Mouse (Mus musculus) olfactory bulb, adult 2 months (tissue): ENCODE measurements around the gene Cntnap4. TPM values are rescaled to one million over a fixed set of nuclear protein-coding genes. Genes with fewer than 3 reads are reported as not detected.
"Not testable (repeated sequence)": the region's sequence is repeated elsewhere in the genome, so short reads cannot be mapped to it uniquely, and the experiment has no call there.

ENCODE experiments used
- H3K27ac ChIP-seq: fragments of 200-500 bp; 2 replicates; pipeline ENCODE4 v1.5.1; 2012; ENCODE audit warnings: low read depth, low read length; ENCODE audit not compliant: insufficient read depth
- H3K4me1 ChIP-seq: fragments of 200-500 bp; 2 replicates; pipeline ENCODE4 v1.6.1; 2012; ENCODE audit warnings: low read length; ENCODE audit not compliant: control insufficient read depth, insufficient read depth
- H3K4me3 ChIP-seq: fragments of 200-500 bp; 2 replicates; pipeline ENCODE4 v1.5.1; 2012; ENCODE audit warnings: mild to moderate bottlenecking, low read depth, low read length, moderate library complexity; ENCODE audit not compliant: insufficient read depth
- CTCF ChIP-seq: fragments of 200-500 bp; IDR thresholded peaks from 2 replicates; pipeline ENCODE4 v1.5.1; 2012; ENCODE audit warnings: low read depth, mild to moderate bottlenecking, low read length, moderate library complexity; ENCODE audit not compliant: insufficient read depth
- POLR2A ChIP-seq: fragments of 200-500 bp; IDR thresholded peaks from 2 replicates; pipeline ENCODE4 v1.6.1; 2012; ENCODE audit warnings: mild to moderate bottlenecking, low read depth, low read length, moderate library complexity; ENCODE audit not compliant: insufficient read depth
- WGBS: fragments of 180-500 bp; shearing (Covaris S2); methylation state at CpG from one replicate; pipeline ENCODE4 v1.1.7; 2018; 5-methylcytosine and 5-hydroxymethylcytosine counted together
- polyA plus RNA-seq: library from polyadenylated mRNA; stranded (reverse); fragments of >200 nt; gene quantifications from 2 replicates; pipeline ENCODE4 v1.2.4, GENCODE M21; 2012; ENCODE audit warnings: low replicate concordance; ENCODE audit not compliant: missing spikeins, insufficient read depth, insufficient read length

The Cntnap4 gene
- polyA plus RNA-seq, 1 experiment = not detected

DNA sequence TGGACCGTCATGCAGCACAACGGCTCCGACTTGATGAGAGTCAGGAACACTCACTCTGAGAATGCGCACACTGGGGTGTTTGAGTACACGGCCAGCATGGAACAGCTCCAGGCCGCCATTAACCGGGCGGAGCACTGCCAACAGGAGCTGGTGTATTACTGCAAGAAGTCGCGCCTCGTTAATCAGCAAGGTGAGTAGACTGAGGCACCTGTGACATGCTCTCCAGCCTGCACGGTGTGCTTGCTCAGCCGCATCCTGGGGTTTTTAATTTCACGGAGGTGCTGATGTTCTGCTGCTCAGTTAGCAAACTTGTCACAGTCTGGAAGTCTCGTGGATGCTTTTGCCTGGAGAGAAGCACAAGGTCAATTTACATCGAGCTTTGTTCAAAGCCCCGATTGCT is 233.2 kb downstream of the Cntnap4 start:
- Histone ChIP-seq H3K4me1 (no peaks in the 10 kb centered on the region), H3K4me3 (no peak overlapping the region), H3K27ac (no peak overlapping the region)
- WGBS = 97% methylated on average over 17 of the region's 17 CpGs
- no peak for TF ChIP-seq POLR2A
- no peak for TF ChIP-seq CTCF

DNA sequence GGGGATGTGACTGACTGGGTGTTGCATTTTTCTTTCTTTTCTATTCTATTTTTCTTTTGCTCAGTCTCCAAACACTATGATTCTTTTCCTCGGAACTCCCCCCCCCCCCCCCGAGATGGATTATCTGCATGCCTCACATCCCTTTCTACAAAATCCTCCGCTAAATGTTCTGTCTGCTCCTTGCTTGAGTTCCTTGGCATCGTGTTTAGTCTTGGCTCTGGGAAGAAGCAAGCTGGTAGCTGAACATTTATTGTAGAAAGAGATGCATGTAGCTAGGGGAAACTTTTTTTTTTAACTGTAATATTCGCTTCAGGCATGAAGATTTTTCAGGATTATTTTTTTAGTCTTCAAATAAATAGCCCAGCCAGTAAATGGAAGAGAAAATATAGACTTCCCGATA is 239.5 kb downstream of the Cntnap4 start:
- H3K4me1 ChIP-seq = peaks cover 2% of the 10 kb centered on the region; the same call in 1 of the 2 replicates
- TF ChIP-seq POLR2A = no peak
- TF ChIP-seq CTCF = no peak
- no peak overlapping the region for H3K27ac ChIP-seq
- 36% methylated on average over 6 of the region's 6 CpGs for WGBS
- no peak overlapping the region for H3K4me3 ChIP-seq

DNA sequence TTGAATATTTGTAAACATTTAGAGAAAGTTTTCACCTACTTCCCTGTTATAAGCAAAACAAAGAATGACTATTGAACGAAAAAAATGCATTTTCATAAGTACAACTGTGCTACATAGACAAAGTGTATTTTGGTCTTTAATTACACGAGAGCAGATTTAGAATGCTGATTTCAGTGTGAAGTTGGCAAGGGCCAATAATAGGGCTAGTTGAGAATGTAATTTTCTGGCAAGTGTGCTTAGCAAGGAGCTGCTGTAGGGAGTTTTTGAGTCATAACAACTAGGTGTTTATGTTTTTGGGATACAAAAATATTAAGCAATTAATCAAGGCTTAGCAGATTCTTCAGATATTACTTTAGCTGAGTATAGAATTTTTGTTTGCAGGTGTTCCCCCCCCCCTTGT is 271.2 kb downstream of the Cntnap4 start:
- no peaks in the 10 kb centered on the region for H3K4me1 ChIP-seq
- no peak for TF ChIP-seq POLR2A
- H3K27ac ChIP-seq = no peak overlapping the region
- H3K4me3 ChIP-seq = no peak overlapping the region
- WGBS = 27% methylated on average over 2 of the region's 2 CpGs

DNA sequence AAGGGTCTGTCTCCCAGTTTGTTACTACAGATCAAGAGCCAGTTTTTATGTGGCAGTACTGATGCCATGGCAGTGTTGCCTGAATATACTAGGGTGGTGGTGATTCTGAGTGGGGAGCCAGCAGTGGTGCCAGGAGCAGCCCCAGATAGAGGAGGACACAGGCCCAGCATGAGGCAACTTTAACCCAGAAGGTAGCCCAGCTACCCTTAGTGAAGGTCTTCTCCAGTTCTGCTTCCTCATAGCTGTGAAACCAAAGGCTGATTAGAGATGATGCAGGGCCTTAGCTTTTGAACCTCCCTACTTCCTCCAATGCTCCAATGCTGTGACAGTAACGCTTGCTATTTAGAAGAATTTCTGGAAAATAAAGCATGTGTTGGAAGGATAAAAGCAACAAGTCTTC is 279.7 kb downstream of the Cntnap4 start:
- WGBS = 88% methylated on average over 1 of the region's 1 CpGs
- not testable (repeated sequence) for H3K4me3 ChIP-seq, H3K4me1 ChIP-seq, H3K27ac ChIP-seq

DNA sequence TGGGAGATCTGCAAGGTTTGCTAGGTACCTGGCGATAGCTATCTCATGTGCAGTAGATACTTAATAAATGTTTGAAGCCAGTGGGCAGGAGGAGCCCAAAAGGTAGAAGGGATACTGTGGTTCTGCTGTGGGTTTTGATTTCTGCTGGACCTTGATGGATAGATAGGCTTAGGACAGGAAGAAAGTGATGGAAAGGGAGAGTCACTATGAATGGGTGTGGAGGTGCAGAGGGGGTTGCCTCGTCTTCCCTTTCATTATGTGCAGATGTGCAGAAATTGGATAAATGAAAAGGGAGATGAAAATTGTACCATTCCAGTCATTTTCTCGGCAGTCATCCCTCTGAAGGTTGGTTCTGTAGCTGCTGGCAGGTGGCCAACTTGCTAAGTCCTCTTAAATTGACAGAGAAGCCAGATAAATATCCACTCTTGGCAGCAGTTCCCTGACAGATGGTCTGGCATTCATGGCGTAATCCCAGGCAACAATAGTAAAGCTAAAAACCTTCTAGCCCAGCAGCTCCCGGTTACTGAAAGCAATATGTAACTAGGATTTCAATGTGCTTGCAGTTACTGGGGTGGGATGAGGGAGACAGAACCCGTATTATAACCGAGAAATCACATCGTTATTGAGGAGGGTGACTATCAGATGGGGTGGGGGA is 336.7 kb downstream of the Cntnap4 start:
- Histone ChIP-seq H3K27ac (no peak overlapping the region), H3K4me1 (no peaks in the 10 kb centered on the region), H3K4me3 (no peak overlapping the region)
- 43% methylated on average over 8 of the region's 8 CpGs for WGBS
- TF ChIP-seq POLR2A (no peak), CTCF (no peak)

DNA sequence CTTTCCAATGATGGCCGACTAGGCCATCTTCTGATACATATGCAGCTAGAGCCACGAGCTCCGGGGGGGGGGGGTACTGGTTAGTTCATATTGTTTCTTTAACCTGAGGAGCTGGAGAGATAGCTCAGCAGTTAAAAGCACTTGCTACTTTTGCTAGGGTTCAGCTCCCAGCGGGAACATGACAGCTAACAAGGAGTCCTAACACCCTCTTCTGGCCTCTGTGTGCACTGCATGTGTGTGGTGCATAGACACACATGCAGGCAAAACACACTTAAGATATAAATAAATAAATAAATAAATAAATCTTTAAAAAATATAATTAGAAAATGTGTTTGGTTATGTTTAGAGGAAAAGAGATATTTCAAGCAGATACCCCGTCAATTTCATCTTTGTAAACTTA is 339.7 kb downstream of the Cntnap4 start:
- TF ChIP-seq CTCF (no peak), POLR2A (no peak)
- Histone ChIP-seq H3K4me3 (no peak overlapping the region), H3K4me1 (no peaks in the 10 kb centered on the region), H3K27ac (no peak overlapping the region)
- WGBS = 77% methylated on average over 5 of the region's 5 CpGs

DNA sequence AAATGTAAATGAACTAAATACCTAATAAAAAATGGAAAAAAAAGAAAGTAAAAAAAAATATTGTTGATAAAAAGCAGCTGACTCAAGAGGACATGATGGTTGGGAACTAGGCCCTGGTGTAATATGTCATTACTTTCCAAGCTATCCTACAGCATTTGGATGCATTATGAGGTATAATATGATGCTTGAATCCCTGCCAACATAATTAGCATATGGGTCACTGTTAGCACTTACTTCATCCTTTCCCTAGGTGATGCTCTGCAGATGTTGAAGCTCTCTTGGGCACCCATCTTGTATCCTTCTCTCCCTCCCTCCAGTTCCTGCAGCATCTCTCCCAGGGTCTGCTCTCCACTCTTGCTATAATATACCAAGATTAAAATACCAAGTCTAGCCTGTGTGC is 341.6 kb downstream of the Cntnap4 start:
- no peak overlapping the region for H3K27ac ChIP-seq
- no peaks in the 10 kb centered on the region for H3K4me1 ChIP-seq
- no peak overlapping the region for H3K4me3 ChIP-seq
- TF ChIP-seq POLR2A (no peak), CTCF (no peak)

DNA sequence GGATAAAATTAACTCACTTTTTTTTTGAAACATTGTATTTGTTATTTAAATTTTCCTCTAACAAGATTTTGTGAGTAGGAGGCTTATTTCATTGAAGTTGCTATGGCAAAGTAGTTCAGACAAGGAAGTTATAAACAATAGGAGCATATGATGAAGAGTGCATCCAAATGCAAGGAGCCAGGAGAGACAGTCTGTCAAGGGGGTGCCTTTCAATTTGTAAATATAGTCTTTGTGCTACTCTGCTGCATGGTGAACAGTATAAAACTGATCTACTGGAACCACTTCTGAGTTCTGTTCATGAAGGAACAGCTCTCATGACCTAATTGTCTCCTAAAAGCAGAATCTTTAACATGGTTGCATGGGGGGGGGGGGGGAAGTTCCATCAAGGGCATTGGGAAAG is 352.3 kb downstream of the Cntnap4 start:
- Histone ChIP-seq H3K4me1 (no peaks in the 10 kb centered on the region), H3K27ac (no peak overlapping the region), H3K4me3 (no peak overlapping the region)
- TF ChIP-seq POLR2A (no peak), CTCF (no peak)

DNA sequence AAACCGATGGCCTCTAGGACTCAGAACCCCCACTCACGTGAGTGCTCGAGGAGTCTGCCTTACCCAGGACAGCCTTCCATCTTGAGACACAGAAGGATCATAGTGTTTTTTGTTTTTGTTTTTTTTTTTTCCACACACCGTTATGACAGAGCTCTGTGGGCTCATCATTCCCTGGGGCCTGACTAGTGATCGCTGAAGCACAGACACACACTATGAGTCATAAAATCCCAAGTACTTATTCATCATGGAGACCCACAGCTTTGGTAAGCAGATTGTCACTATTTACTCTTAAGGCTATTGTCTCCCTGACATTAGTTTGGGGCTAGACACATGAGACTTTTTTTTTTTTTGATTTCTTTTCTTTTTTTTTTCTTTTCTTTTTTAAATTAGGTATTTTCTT is 352.9 kb downstream of the Cntnap4 start:
- Histone ChIP-seq H3K4me1 (no peaks in the 10 kb centered on the region), H3K27ac (no peak overlapping the region), H3K4me3 (no peak overlapping the region)
- 87% methylated on average over 5 of the region's 5 CpGs for WGBS
- no peak for TF ChIP-seq CTCF
- TF ChIP-seq POLR2A = no peak
